Mouse (Mus musculus) kidney, adult 18-20 months (tissue): ENCODE results near the gene Adam29.
A peak's percentile ranks its signal among the peaks of the same experiment; 100 is the strongest.

Experiments used
- DNase-seq: peaks from one replicate; pipeline ENCODE4 v3.0.0; 2021

Gene Adam29

GRCm38 (mm10) chr8:55906848-55907247 lies at the start of gene Adam29:
TSS of gene Adam29 (minus strand) at chr8:55906948.
- no peak for DNase-seq

GRCm38 (mm10) chr8:55940526-55940880 lies 33.8 kb upstream of the Adam29 start:
- peak; percentile 5 for DNase-seq

- no peak for DNase-seq
These were observed 33.2 kb upstream of the Adam29 start, which contains the start of gene Glra3 for GRCm38 (mm10) chr8:55939870-55940525. TSS of gene Glra3 (plus strand) at chr8:55940460.
